Mouse (Mus musculus) liver, adult 2 months (tissue): ENCODE data around the gene Cited4. TPM values are rescaled to one million over a fixed set of nuclear protein-coding genes. Genes with fewer than 3 reads are reported as not detected.
A peak's percentile ranks its signal among the peaks of the same experiment; 100 is the strongest.

Source experiments
- DNase-seq: peaks from one replicate; pipeline ENCODE4 v3.0.0-alpha.2; 2011; ENCODE audit warnings: low read depth, low spot score; ENCODE audit errors: extremely low read depth
- H3K27ac ChIP-seq: fragments of 200-500 bp; replicated peaks from 2 replicates; pipeline ENCODE4 v1.5.1; 2012; ENCODE audit warnings: low read depth, mild to moderate bottlenecking, control low read depth, inconsistent platforms, low read length; ENCODE audit not compliant: insufficient read depth
- H3K27me3 ChIP-seq: fragments of 200-500 bp; 2 replicates; pipeline ENCODE4 v1.6.1; 2012; ENCODE audit warnings: mild to moderate bottlenecking, moderate library complexity, low read length, inconsistent platforms; ENCODE audit not compliant: control insufficient read depth, insufficient read depth
- H3K36me3 ChIP-seq: fragments of 200-500 bp; 2 replicates; pipeline ENCODE4 v1.6.1; 2012; ENCODE audit warnings: low read length, inconsistent platforms; ENCODE audit not compliant: control insufficient read depth, insufficient read depth
- H3K4me1 ChIP-seq: fragments of 200-500 bp; 2 replicates; pipeline ENCODE4 v1.6.1; 2011; ENCODE audit warnings: low read length; ENCODE audit not compliant: control insufficient read depth, insufficient read depth
- H3K4me3 ChIP-seq: fragments of 200-500 bp; 2 replicates; pipeline ENCODE4 v1.5.1; 2011; ENCODE audit warnings: low read depth, mild to moderate bottlenecking, control low read depth, low read length, moderate library complexity; ENCODE audit not compliant: insufficient read depth
- H3K79me2 ChIP-seq: fragments of 200-500 bp; 2 replicates; pipeline ENCODE4 v1.6.1; 2012; ENCODE audit warnings: inconsistent platforms, mild to moderate bottlenecking, low read length, moderate library complexity; ENCODE audit not compliant: control insufficient read depth, insufficient read depth
- H3K9ac ChIP-seq: fragments of 200-500 bp; 2 replicates; pipeline ENCODE4 v1.6.1; 2012; ENCODE audit warnings: low read depth, mild to moderate bottlenecking, control low read depth, inconsistent platforms, low read length
- CTCF ChIP-seq: fragments of 200-500 bp; IDR thresholded peaks from 2 replicates; pipeline ENCODE4 v1.5.1; 2011; ENCODE audit warnings: low read depth, low read length, control low read depth
- POLR2A ChIP-seq: fragments of 200-500 bp; IDR thresholded peaks from 2 replicates; pipeline ENCODE4 v1.6.1; 2011; ENCODE audit warnings: low read length, control low read depth; ENCODE audit not compliant: insufficient read depth; ENCODE audit errors: extremely low read depth
- WGBS: fragments of 180-500 bp; shearing (Covaris S2); methylation state at CpG from one replicate; pipeline ENCODE4 v1.1.7; 2018; 5-methylcytosine and 5-hydroxymethylcytosine counted together
- polyA plus RNA-seq: library from polyadenylated mRNA; depleted of rRNA; stranded (reverse); fragments of >200 nt; gene quantifications from 2 replicates; pipeline ENCODE4 v1.2.3, GENCODE M21; 2012
- total RNA-seq: library from RNA; depleted of rRNA; stranded (reverse); fragments of >200 nt; gene quantifications from 2 replicates; pipeline ENCODE4 v1.2.3, GENCODE M21; 2014

Cited4 gene
- total and polyA plus RNA-seq, 2 experiments: 0.09 to 0.93 TPM

- H3K4me3 ChIP-seq: no peak overlapping the region
- no peaks in the 10 kb centered on the region for H3K27me3 ChIP-seq
- WGBS: 83% methylated on average over 3 of the region's 3 CpGs
- H3K27ac ChIP-seq: no peak overlapping the region
- no peaks in the 10 kb centered on the region for H3K4me1 ChIP-seq
- no peaks in the 10 kb centered on the region for H3K79me2 ChIP-seq
- H3K9ac ChIP-seq: no peak overlapping the region
- no peaks in the 10 kb centered on the region for H3K36me3 ChIP-seq
- no peak for DNase-seq
- TF ChIP-seq POLR2A (no peak), CTCF (no peak)
Observed at GRCm38 (mm10) chr4:120643899-120644298, 22.5 kb upstream of the Cited4 start.

- no peaks in the 10 kb centered on the region for H3K79me2 ChIP-seq
- H3K4me1 ChIP-seq: peaks cover 5% of the 10 kb centered on the region; the same call in 1 of the 2 replicates
- H3K9ac ChIP-seq: 0 out of 2 replicates have a peak overlapping the region, but pooled peaks have one; percentile 26
- WGBS: 8% methylated on average over 55 of the region's 55 CpGs
- H3K36me3 ChIP-seq: no peaks in the 10 kb centered on the region
- H3K27ac ChIP-seq: no peak overlapping the region
- TF ChIP-seq CTCF (no peak), POLR2A (no peak)
- peaks cover 9% of the 10 kb centered on the region for H3K27me3 ChIP-seq
- H3K4me3 ChIP-seq: no peak overlapping the region; the same call in 1 of the 2 replicates
- DNase-seq: no peak
Observed at GRCm38 (mm10) chr4:120649369-120650207, 16.8 kb upstream of the Cited4 start.

DNA sequence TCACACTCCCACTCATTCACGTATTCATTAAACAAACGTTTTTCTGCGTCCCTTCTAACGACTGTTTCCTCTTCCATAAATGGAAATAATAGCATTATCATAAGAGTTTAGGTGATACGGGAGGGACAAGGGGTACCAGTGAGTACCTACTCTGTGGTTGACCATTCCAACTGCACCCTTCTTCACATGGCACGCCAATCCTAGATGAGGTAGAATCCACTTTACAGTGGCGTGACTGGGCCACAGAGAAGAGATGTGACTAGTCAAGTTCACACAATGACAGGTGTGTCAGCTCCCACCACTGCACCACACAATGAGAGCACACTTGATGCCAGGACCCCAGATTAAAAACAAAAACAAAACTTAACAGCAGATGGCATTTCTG lies 16.2 kb upstream of the Cited4 start:
- Histone ChIP-seq H3K4me3 (no peak overlapping the region), H3K27me3 (peaks cover 9% of the 10 kb centered on the region), H3K4me1 (peaks cover 5% of the 10 kb centered on the region; the same call in 1 of the 2 replicates), H3K9ac (no peak overlapping the region), H3K79me2 (no peaks in the 10 kb centered on the region), H3K27ac (no peak overlapping the region), H3K36me3 (no peaks in the 10 kb centered on the region)
- 29% methylated on average over 7 of the region's 7 CpGs for WGBS
- DNase-seq: no peak
- TF ChIP-seq POLR2A: no peak
- no peak for TF ChIP-seq CTCF

- Histone ChIP-seq H3K9ac (no peak overlapping the region), H3K79me2 (no peaks in the 10 kb centered on the region), H3K36me3 (no peaks in the 10 kb centered on the region), H3K27ac (no peak overlapping the region), H3K4me1 (peaks cover 5% of the 10 kb centered on the region; the same call in 1 of the 2 replicates), H3K27me3 (no peaks in the 10 kb centered on the region), H3K4me3 (no peak overlapping the region)
- no peak for DNase-seq
- TF ChIP-seq CTCF (no peak), POLR2A (no peak)
- WGBS: 78% methylated on average over 8 of the region's 8 CpGs
Observed at GRCm38 (mm10) chr4:120655898-120656297, 10.5 kb upstream of the Cited4 start.

- TF ChIP-seq POLR2A: no peak
- TF ChIP-seq CTCF: no peak
- Histone ChIP-seq H3K9ac (no peak overlapping the region), H3K79me2 (no peaks in the 10 kb centered on the region), H3K27me3 (no peaks in the 10 kb centered on the region), H3K4me1 (no peaks in the 10 kb centered on the region), H3K27ac (no peak overlapping the region), H3K4me3 (no peak overlapping the region), H3K36me3 (no peaks in the 10 kb centered on the region)
- WGBS: 66% methylated on average over 4 of the region's 4 CpGs
- no peak for DNase-seq
Observed at GRCm38 (mm10) chr4:120660485-120660884, 5.9 kb upstream of the Cited4 start.

- H3K4me3 ChIP-seq: no peak overlapping the region
- H3K36me3 ChIP-seq: no peaks in the 10 kb centered on the region
- TF ChIP-seq CTCF (no peak), POLR2A (no peak)
- H3K9ac ChIP-seq: no peak overlapping the region
- no peak for DNase-seq
- peaks cover 4% of the 10 kb centered on the region; the same call in 1 of the 2 replicates for H3K4me1 ChIP-seq
- WGBS: 77% methylated on average over 2 of the region's 2 CpGs
- no peak overlapping the region for H3K27ac ChIP-seq
- no peaks in the 10 kb centered on the region for H3K27me3 ChIP-seq
- H3K79me2 ChIP-seq: no peaks in the 10 kb centered on the region
Observed at GRCm38 (mm10) chr4:120664601-120665000, 1.8 kb upstream of the Cited4 start.
